In the genomic region with DNA sequence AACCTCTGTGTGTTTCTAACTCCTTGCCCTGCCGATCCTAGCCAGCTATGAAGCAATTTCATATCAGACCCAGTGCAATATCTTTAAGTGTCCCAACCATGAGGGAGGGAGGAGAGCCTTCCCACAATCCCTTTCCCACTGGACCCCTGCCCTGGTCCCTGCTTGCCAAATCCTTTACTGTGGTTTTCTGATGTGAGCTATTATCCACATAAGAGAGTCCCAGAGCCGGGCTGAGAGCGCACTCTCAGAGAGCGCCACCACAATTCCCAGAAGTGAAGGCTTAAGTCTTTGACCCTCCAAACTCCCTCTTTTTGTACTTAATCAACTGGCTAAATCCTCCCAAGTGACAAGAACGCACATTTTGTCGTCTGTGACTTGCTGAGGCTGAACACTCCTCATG, we compare ENCODE assay signal across 21 mouse cellular contexts.
DNase-seq lines count a peak whose midpoint lies in the region; ATAC-seq and TF ChIP-seq lines count a peak whose summit lies in the region.
"Had no signal": no experiment of that assay in that cellular context is flagged by ENCODE, and none has a peak within 500 bp of the region (broad histone marks: within the 10 kb centered on the region; RNA-seq: fewer than 3 reads in every experiment).

No protein-coding gene starts in this region.

- H3K4me3 ChIP-seq in heart, embryonic 11.5 days (ENCODE audit: low read depth, low read length), result no peak overlapping the region
- no peak overlapping the region for H3K4me3 ChIP-seq in kidney, embryonic 16.5 days (ENCODE audit: low read length)
- H3K4me3 ChIP-seq: embryonic facial prominence, embryonic 12.5 days; hindbrain, embryonic 10.5 days; limb, embryonic 13.5 days; liver, embryonic 13.5 days; lung, embryonic 15.5 days; midbrain, embryonic 13.5 days; myocyte had no signal

- peak; percentile 88 for DNase-seq in heart, adult 11 months
- DNase-seq in kidney, postnatal 10 days, result peak; percentile 11
- DNase-seq in NIH3T3 (ENCODE audit: low read depth), result peak; percentile 11
- DNase-seq in brain, embryonic 14.5 days (ENCODE audit: low read depth), result peak; percentile 18
- no peak for DNase-seq in cerebellum, adult 8-10 months
- DNase-seq in right cerebral cortex, postnatal 4 days, result no peak
- DNase-seq: cerebellum, adult 2 months; liver, embryonic 13.5 days had no signal

- no peak for TF ChIP-seq POLR2A in brain, embryonic 14.5 days (IDR thresholded peaks at IDR 0.05; ENCODE audit: borderline replicate concordance, extremely low read depth, insufficient read depth, insufficient read length, poor library complexity, severe bottlenecking)

- H3K27me3 ChIP-seq in heart, embryonic 11.5 days (ENCODE audit: control insufficient read depth, insufficient read depth, low read length), result no peaks in the 10 kb centered on the region
- H3K27me3 ChIP-seq in kidney, embryonic 16.5 days (ENCODE audit: insufficient read depth, low read length), result no peaks in the 10 kb centered on the region
- H3K27me3 ChIP-seq: embryonic facial prominence, embryonic 12.5 days; limb, embryonic 13.5 days; liver, embryonic 13.5 days; lung, embryonic 15.5 days; midbrain, embryonic 13.5 days; Patski had no signal

- TF ChIP-seq CTCF in brain, embryonic 14.5 days (IDR thresholded peaks at IDR 0.05; ENCODE audit: borderline replicate concordance, extremely low read depth, insufficient read depth, insufficient read length), result no peak

- no peak overlapping the region for H3K4me2 ChIP-seq in heart, embryonic 11.5 days
- H3K4me2 ChIP-seq in kidney, embryonic 16.5 days (replicated peaks; ENCODE audit: low read depth, low read length), result no peak overlapping the region
- H3K4me2 ChIP-seq: embryonic facial prominence, embryonic 12.5 days; limb, embryonic 13.5 days; liver, embryonic 13.5 days; lung, embryonic 15.5 days; midbrain, embryonic 13.5 days had no signal

- no peaks in the 10 kb centered on the region for H3K36me3 ChIP-seq in heart, embryonic 11.5 days (ENCODE audit: control insufficient read depth, insufficient read depth, low read length)
- H3K36me3 ChIP-seq in kidney, embryonic 16.5 days (ENCODE audit: insufficient read depth, low read length), result no peaks in the 10 kb centered on the region
- H3K36me3 ChIP-seq: embryonic facial prominence, embryonic 12.5 days; hindbrain, embryonic 10.5 days; limb, embryonic 13.5 days; liver, embryonic 13.5 days; lung, embryonic 15.5 days; midbrain, embryonic 13.5 days had no signal

- no peak overlapping the region for H3K27ac ChIP-seq in heart, embryonic 11.5 days (ENCODE audit: low read depth, low read length)
- H3K27ac ChIP-seq in kidney, embryonic 16.5 days (ENCODE audit: low read length), result no peak overlapping the region
- H3K27ac ChIP-seq: embryonic facial prominence, embryonic 12.5 days; hindbrain, embryonic 10.5 days; hindbrain, postnatal 0 days; limb, embryonic 13.5 days; liver, embryonic 13.5 days; lung, embryonic 15.5 days; midbrain, embryonic 13.5 days; stomach, postnatal 0 days had no signal

- WGBS in heart, embryonic 11.5 days (ENCODE audit: insufficient replicate concordance), result 82% methylated on average over 6 of the region's 6 CpGs
- 48% methylated on average over 6 of the region's 6 CpGs for WGBS in kidney, embryonic 16.5 days

- no peaks in the 10 kb centered on the region for H3K4me1 ChIP-seq in heart, embryonic 11.5 days (ENCODE audit: control insufficient read depth, insufficient read depth, low read length)
- no peaks in the 10 kb centered on the region for H3K4me1 ChIP-seq in kidney, embryonic 16.5 days (ENCODE audit: insufficient read depth, low read length)
- H3K4me1 ChIP-seq: embryonic facial prominence, embryonic 12.5 days; hindbrain, embryonic 10.5 days; limb, embryonic 13.5 days; liver, embryonic 13.5 days; lung, embryonic 15.5 days; midbrain, embryonic 13.5 days had no signal

- H3K9ac ChIP-seq in heart, embryonic 11.5 days (ENCODE audit: low read depth, low read length), result no peak overlapping the region
- no peak overlapping the region for H3K9ac ChIP-seq in kidney, embryonic 16.5 days (replicated peaks; ENCODE audit: low read length)
- H3K9ac ChIP-seq: embryonic facial prominence, embryonic 12.5 days; limb, embryonic 13.5 days; liver, embryonic 13.5 days; lung, embryonic 15.5 days; midbrain, embryonic 13.5 days had no signal

- ATAC-seq in heart, embryonic 11.5 days (replicated peaks; ENCODE audit: insufficient number of reproducible peaks, low FRiP score, low TSS enrichment), result no peak
- ATAC-seq in kidney, embryonic 16.5 days (ENCODE audit: low FRiP score, low TSS enrichment), result no peak
- ATAC-seq: forebrain, embryonic 14.5 days; hindbrain, postnatal 0 days; intestine, postnatal 0 days; midbrain, embryonic 13.5 days; Patski had no signal

- H3K9me3 ChIP-seq in heart, embryonic 11.5 days (replicated peaks; ENCODE audit: control insufficient read depth, low read length), result peaks cover 3% of the 10 kb centered on the region; the same call in 1 of the 2 replicates
- H3K9me3 ChIP-seq in kidney, embryonic 16.5 days (ENCODE audit: low read length), result no peaks in the 10 kb centered on the region; the same call in 1 of the 2 replicates
- H3K9me3 ChIP-seq: embryonic facial prominence, embryonic 12.5 days; hindbrain, embryonic 10.5 days; limb, embryonic 13.5 days; liver, embryonic 13.5 days; lung, embryonic 15.5 days; midbrain, embryonic 13.5 days had no signal

Comparison
In these comparisons a context has a peak if more than half of its experiments do, and no peak if none do; other contexts are left out.
1. DNase-seq: peak in heart, adult 11 months (single experiment), kidney, postnatal 10 days (single experiment), NIH3T3 (single experiment) and brain, embryonic 14.5 days (single experiment); none in cerebellum, adult 8-10 months (single experiment) and right cerebral cortex, postnatal 4 days (single experiment).